Mouse (Mus musculus) thymus, postnatal 14 days (tissue): ENCODE data around the gene Ap5s1.

Experiments used
- DNase-seq: peaks from one replicate; pipeline ENCODE4 v3.0.0; 2021

Gene Ap5s1

GRCm38 (mm10) chr2:131188311-131188710 is 18.6 kb upstream of the Ap5s1 start:
- peak; percentile 26 for DNase-seq

- DNase-seq = peak; percentile 23
Measured at GRCm38 (mm10) chr2:131189521-131190309, 17.2 kb upstream of the Ap5s1 start.

- peak; percentile 17 for DNase-seq
Measured at GRCm38 (mm10) chr2:131190344-131191004, 16.4 kb upstream of the Ap5s1 start.

GRCm38 (mm10) chr2:131191005-131191390 is 15.9 kb upstream of the Ap5s1 start:
- DNase-seq = peak; percentile 15

- no peak for DNase-seq
Measured at GRCm38 (mm10) chr2:131196606-131197316, 10.1 kb upstream of the Ap5s1 start.

- no peak for DNase-seq
Measured at GRCm38 (mm10) chr2:131200710-131201109, 6.2 kb upstream of the Ap5s1 start.

GRCm38 (mm10) chr2:131201262-131201661 is 5.6 kb upstream of the Ap5s1 start:
- no peak for DNase-seq

- no peak for DNase-seq
Measured at GRCm38 (mm10) chr2:131203816-131204409, 3.0 kb upstream of the Ap5s1 start.

- DNase-seq = peak; percentile 28
Measured at GRCm38 (mm10) chr2:131204410-131204981, 2.4 kb upstream of the Ap5s1 start.

GRCm38 (mm10) chr2:131205521-131206182 is 1.2 kb upstream of the Ap5s1 start:
- no peak for DNase-seq

GRCm38 (mm10) chr2:131208356-131208755 is 1.5 kb downstream of the Ap5s1 start:
- DNase-seq = no peak

- DNase-seq = no peak
Measured at GRCm38 (mm10) chr2:131209125-131209795, 2.4 kb downstream of the Ap5s1 start.

GRCm38 (mm10) chr2:131209969-131210792 is 3.3 kb downstream of the Ap5s1 start:
- DNase-seq = peak; percentile 94

GRCm38 (mm10) chr2:131211026-131211615 is 4.2 kb downstream of the Ap5s1 start:
- DNase-seq = no peak

- DNase-seq = no peak
Measured at GRCm38 (mm10) chr2:131213773-131214172, 6.9 kb downstream of the Ap5s1 start.

GRCm38 (mm10) chr2:131215941-131216858 is 9.3 kb downstream of the Ap5s1 start:
- no peak for DNase-seq

- no peak for DNase-seq
Measured at GRCm38 (mm10) chr2:131220030-131220429, 13.2 kb downstream of the Ap5s1 start.

GRCm38 (mm10) chr2:131221853-131222515 is 15.1 kb downstream of the Ap5s1 start:
- no peak for DNase-seq

GRCm38 (mm10) chr2:131222562-131222961 is 15.7 kb downstream of the Ap5s1 start:
- DNase-seq = no peak
